Mouse (Mus musculus) activated CD4-positive, CD25-positive, alpha-beta regulatory T cell, adult 9 weeks (primary cell): ENCODE measurements around the gene Tmem38b. TPM values are rescaled to one million over a fixed set of nuclear protein-coding genes. Genes with fewer than 3 reads are reported as not detected.

Experiments
- polyA plus RNA-seq: library from polyadenylated mRNA; unstranded; fragments of 100-300 nt; shearing (Covaris generic); gene quantifications from one replicate; pipeline ENCODE4 v1.2.1, GENCODE M21; 2017

Gene Tmem38b
- 17.9 TPM for polyA plus RNA-seq

DNA sequence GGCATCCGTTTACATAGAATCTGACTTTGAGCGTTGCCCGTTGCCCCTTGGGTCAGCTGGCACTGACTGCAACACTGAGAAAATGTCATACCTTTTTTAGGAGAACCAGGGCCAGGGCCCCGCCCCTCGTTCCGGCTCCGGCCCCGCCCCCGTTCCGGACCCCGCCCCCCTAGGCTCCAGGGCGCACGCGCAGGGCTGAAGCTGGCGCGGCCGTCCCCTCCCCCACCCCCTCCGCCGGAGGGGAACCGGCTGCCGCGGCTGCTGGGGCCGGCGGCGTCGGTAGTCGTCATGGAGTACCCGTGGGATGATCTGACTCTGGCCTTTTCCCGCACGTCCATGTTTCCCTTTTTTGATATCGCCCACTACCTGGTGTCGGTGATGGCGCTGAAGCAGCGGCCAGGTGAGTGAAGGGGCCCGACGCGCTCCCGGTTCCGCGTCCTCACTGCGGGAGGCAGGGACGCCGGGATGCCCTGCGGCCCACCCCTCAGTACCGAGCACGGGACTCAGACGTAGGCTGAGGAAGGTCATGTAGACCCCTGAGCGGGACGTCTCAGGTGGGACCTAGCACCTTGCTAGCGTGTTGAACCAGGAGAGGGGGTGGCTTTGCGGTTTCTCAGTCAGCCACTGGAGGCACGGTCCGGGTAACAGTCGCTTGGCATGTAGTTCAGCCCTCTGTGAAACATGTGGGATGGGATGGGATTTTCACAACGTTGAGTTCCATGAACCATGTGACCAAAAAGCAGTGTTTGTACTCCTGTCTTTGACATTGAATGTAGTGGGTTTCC, at the start of gene Tmem38b:
TSS of gene Tmem38b (plus strand) at position 225 of the 785 bp plus-strand sequence.

Other genes with a start within 250 kb of the Tmem38b start
- 8.3 TPM for gene Fsd1l, start 194.6 kb upstream of the Tmem38b start, polyA plus RNA-seq
- gene Fktn, start 112.0 kb upstream of the Tmem38b start, polyA plus RNA-seq, result 7.5 TPM
- gene Tal2, start 46.3 kb upstream of the Tmem38b start, polyA plus RNA-seq, result not detected